Mouse (Mus musculus) bone marrow, adult 2 months (tissue): ENCODE results near the gene Xntrpc.

Source experiments
- CTCF ChIP-seq: fragments of 200-500 bp; IDR thresholded peaks from 2 replicates; pipeline ENCODE4 v1.5.1; 2011; ENCODE audit warnings: low read length, control low read depth; ENCODE audit not compliant: control insufficient read depth, insufficient read depth
- POLR2A ChIP-seq: fragments of 200-500 bp; IDR thresholded peaks from 2 replicates; pipeline ENCODE4 v1.6.1; 2011; ENCODE audit warnings: low read depth, mild to moderate bottlenecking, control low read depth, low read length, borderline replicate concordance; ENCODE audit not compliant: control insufficient read depth

- TF ChIP-seq POLR2A (no peak), CTCF (no peak)
Measured at GRCm38 (mm10) chr7:102106700-102107141, 41.2 kb downstream of the Xntrpc start.
